Mouse (Mus musculus) neural tube, embryonic 13.5 days (tissue): ENCODE results near the gene Pdzd7. TPM values are rescaled to one million over a fixed set of nuclear protein-coding genes. Genes with fewer than 3 reads are reported as not detected.

Experiments used
- ATAC-seq: fragments of 200-750 bp; cut with Nextera tagmentation; 2 replicates; pipeline ENCODE4 v1.8.0; 2017; ENCODE audit warnings: low read depth, mild to moderate bottlenecking, moderate TSS enrichment, moderate library complexity
- H3K27ac ChIP-seq: fragments of 300-500 bp; sonication (generic); replicated peaks from 2 replicates; pipeline ENCODE4 v1.5.1; 2015; ENCODE audit warnings: moderate library complexity, mild to moderate bottlenecking, inconsistent platforms
- H3K27me3 ChIP-seq: fragments of 300-500 bp; sonication (generic); 2 replicates; pipeline ENCODE4 v1.6.1; 2015; ENCODE audit warnings: mild to moderate bottlenecking, inconsistent platforms
- H3K36me3 ChIP-seq: fragments of 300-500 bp; sonication (generic); 2 replicates; pipeline ENCODE4 v1.6.1; 2015; ENCODE audit warnings: mild to moderate bottlenecking, inconsistent platforms
- H3K4me1 ChIP-seq: fragments of 300-500 bp; sonication (generic); replicated peaks from 2 replicates; pipeline ENCODE4 v1.6.1; 2015; ENCODE audit warnings: inconsistent platforms
- H3K4me2 ChIP-seq: fragments of 300-500 bp; sonication (generic); 2 replicates; pipeline ENCODE4 v1.6.1; 2015; ENCODE audit warnings: inconsistent platforms, mild to moderate bottlenecking, moderate library complexity
- H3K4me3 ChIP-seq: fragments of 300-500 bp; sonication (generic); 2 replicates; pipeline ENCODE4 v1.5.1; 2015; ENCODE audit warnings: mild to moderate bottlenecking, inconsistent platforms
- H3K9ac ChIP-seq: fragments of 300-500 bp; sonication (generic); 2 replicates; pipeline ENCODE4 v1.6.1; 2015; ENCODE audit warnings: moderate library complexity, mild to moderate bottlenecking, inconsistent platforms
- H3K9me3 ChIP-seq: fragments of 300-500 bp; sonication (generic); 2 replicates; pipeline ENCODE4 v1.6.1; 2016; ENCODE audit warnings: inconsistent platforms
- WGBS: fragments of 180-500 bp; shearing (Covaris S2); methylation state at CpG from one replicate; pipeline ENCODE4 v1.1.7; 2015; 5-methylcytosine and 5-hydroxymethylcytosine counted together
- polyA plus RNA-seq: library from polyadenylated mRNA; unstranded; fragments of >200 nt; fragmentation: Nextera tagmentation; extraction: Ambion mirVana; gene quantifications from 2 replicates; pipeline ENCODE4 v1.2.1, GENCODE M21; 2015

Gene Pdzd7
- polyA plus RNA-seq, 1 experiment from 2014 or later = 1.4 TPM

GRCm38 (mm10) chr19:45013581-45014225 lies 31.8 kb downstream of the Pdzd7 start:
- Histone ChIP-seq H3K4me1 (peaks cover 48% of the 10 kb centered on the region), H3K4me3 (no peak overlapping the region), H3K27ac (0 out of 2 replicates have a peak overlapping the region, but pooled peaks have one; percentile 13), H3K4me2 (no peak overlapping the region), H3K36me3 (peaks cover 26% of the 10 kb centered on the region), H3K9ac (no peak overlapping the region), H3K27me3 (no peaks in the 10 kb centered on the region), H3K9me3 (no peaks in the 10 kb centered on the region)
- 55% methylated on average over 6 of the region's 6 CpGs for WGBS
- ATAC-seq = no peak

DNA sequence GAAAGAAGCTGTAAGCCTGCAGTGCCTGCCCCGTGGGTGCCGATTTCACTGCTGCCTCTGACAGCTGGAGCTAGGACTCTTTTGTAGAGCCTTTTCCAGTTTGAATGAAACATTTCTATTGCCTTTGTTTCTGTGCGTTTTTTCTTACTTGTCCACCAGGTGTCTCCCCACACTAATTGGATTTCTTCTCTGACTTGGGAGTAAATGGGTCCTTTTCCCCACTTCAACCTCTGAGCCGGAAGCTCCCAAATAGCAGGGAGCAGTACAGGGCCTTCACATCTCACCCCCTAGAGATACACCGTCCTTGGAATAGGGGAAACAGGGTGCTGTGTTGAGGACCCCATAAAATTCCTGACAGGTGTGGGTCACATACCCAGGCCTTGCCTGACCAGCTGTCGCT lies 32.9 kb downstream of the Pdzd7 start:
- no peaks in the 10 kb centered on the region for H3K9me3 ChIP-seq
- no peak overlapping the region for H3K4me2 ChIP-seq
- H3K36me3 ChIP-seq = peaks cover 31% of the 10 kb centered on the region
- 34% methylated on average over 6 of the region's 6 CpGs for WGBS
- H3K9ac ChIP-seq = peak overlapping the region; percentile 55
- peak overlapping the region; percentile 81 for H3K27ac ChIP-seq
- H3K4me1 ChIP-seq = peaks cover 54% of the 10 kb centered on the region
- no peaks in the 10 kb centered on the region for H3K27me3 ChIP-seq
- H3K4me3 ChIP-seq = no peak overlapping the region; the same call in 1 of the 2 replicates
- ATAC-seq = no peak

GRCm38 (mm10) chr19:45012219-45012618 lies 33.3 kb downstream of the Pdzd7 start:
- peak overlapping the region; percentile 81 for H3K27ac ChIP-seq
- no peak for ATAC-seq
- peaks cover 31% of the 10 kb centered on the region for H3K36me3 ChIP-seq
- H3K4me2 ChIP-seq = no peak overlapping the region
- 85% methylated on average over 8 of the region's 8 CpGs for WGBS
- H3K9me3 ChIP-seq = no peaks in the 10 kb centered on the region
- H3K4me3 ChIP-seq = no peak overlapping the region; the same call in 1 of the 2 replicates
- peaks cover 56% of the 10 kb centered on the region for H3K4me1 ChIP-seq
- H3K27me3 ChIP-seq = no peaks in the 10 kb centered on the region
- peak overlapping the region; percentile 55 for H3K9ac ChIP-seq

GRCm38 (mm10) chr19:45010646-45011045 lies 34.9 kb downstream of the Pdzd7 start:
- H3K36me3 ChIP-seq = peaks cover 31% of the 10 kb centered on the region
- no peaks in the 10 kb centered on the region for H3K27me3 ChIP-seq
- no peak overlapping the region for H3K9ac ChIP-seq
- H3K27ac ChIP-seq = no peak overlapping the region
- peaks cover 48% of the 10 kb centered on the region for H3K4me1 ChIP-seq
- H3K9me3 ChIP-seq = no peaks in the 10 kb centered on the region
- WGBS = 93% methylated on average over 4 of the region's 4 CpGs
- no peak overlapping the region for H3K4me2 ChIP-seq
- no peak overlapping the region for H3K4me3 ChIP-seq
- ATAC-seq = no peak

DNA sequence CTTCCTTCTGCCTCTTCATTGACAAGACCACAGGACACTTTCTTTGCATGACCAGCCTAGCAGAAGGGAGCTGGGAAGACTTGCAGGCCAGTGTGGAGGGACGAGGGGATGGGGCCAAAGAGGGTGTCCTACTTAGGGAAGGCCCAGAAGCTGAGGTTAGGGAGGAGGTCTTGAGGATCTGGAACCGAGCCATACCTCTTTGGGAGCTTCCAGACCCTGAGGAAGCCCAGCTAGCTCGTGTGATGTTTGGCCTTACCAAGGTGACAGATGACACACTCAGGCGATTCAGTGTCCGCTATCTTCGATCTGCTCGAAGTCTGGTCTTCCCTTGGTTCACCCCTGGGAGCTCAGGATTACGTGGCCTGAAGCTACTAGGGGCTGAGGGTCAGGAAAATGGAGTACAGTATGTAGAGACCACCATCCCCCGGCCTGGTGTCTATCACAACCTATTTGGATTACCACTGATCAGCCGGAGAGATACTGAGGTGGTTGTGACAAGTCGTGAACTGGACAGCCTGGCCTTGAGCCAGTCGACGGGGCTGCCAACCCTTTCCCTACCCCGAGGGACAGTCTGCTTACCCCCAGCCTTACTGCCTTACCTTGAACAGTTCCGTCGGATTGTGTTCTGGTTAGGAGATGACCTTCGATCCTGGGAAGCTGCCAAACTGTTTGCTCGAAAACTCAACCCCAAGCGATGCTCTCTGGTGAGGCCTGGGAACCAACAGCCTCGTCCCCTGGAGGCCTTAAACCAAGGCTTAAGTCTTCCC lies 37.9 kb downstream of the Pdzd7 start:
- Histone ChIP-seq H3K27ac (peak overlapping the region; percentile 79; the same call in 1 of the 2 replicates), H3K9ac (peak overlapping the region; percentile 83; the same call in 1 of the 2 replicates), H3K4me3 (peak overlapping the region; percentile 81), H3K36me3 (peaks cover 52% of the 10 kb centered on the region), H3K4me1 (peaks cover 49% of the 10 kb centered on the region), H3K4me2 (peak overlapping the region; percentile 77), H3K9me3 (no peaks in the 10 kb centered on the region), H3K27me3 (no peaks in the 10 kb centered on the region)
- ATAC-seq = no peak
- 93% methylated on average over 20 of the region's 20 CpGs for WGBS

- no peaks in the 10 kb centered on the region for H3K27me3 ChIP-seq
- H3K27ac ChIP-seq = peak overlapping the region; percentile 79
- ATAC-seq = no peak; the same call in 1 of the 2 replicates
- no peaks in the 10 kb centered on the region for H3K9me3 ChIP-seq
- H3K4me2 ChIP-seq = peak overlapping the region; percentile 77
- peak overlapping the region; percentile 81 for H3K4me3 ChIP-seq
- H3K9ac ChIP-seq = peak overlapping the region; percentile 83
- WGBS = 48% methylated on average over 17 of the region's 17 CpGs
- H3K36me3 ChIP-seq = peaks cover 58% of the 10 kb centered on the region
- H3K4me1 ChIP-seq = peaks cover 45% of the 10 kb centered on the region
Observed at GRCm38 (mm10) chr19:45007021-45007420, 38.5 kb downstream of the Pdzd7 start.

DNA sequence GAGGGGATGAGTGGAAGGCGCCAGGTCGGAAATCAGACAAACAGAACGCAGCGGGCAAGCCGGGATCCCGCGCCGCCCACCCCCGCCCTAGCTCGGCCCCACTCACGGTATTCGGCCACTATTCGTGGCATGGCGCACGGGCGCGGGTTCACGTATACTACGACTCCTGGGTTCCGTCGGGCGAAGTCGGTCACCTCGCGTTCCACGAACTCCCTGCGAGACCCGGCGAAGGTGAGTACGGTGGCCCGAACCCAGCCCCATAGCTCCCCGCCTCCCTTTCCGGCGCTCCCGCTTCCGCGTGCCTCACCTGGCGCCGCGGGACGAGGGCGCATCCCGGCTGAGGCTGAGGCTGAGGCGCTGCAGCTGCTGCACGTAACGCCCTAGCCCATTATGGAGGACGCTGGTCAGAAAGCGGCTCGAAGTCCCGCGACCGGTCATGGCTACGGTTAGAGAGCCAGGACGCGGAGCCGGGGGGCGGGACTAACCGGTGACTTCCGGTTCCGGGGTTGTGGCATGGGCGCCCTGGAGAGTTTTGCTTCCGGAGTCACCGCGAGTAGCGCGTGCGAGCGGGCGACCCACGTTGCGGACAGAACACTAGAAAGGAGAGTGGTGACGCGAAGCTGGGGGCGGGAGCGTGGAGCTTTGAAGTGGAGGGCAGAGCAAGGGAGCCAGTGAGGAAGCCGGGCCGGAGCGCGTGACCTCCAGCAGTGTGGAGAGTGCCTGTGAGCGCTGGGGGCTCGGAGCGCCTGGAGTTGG lies 39.4 kb downstream of the Pdzd7 start, which contains the start of gene Mrpl43:
Gene Mrpl43, minus strand, starts transcription at position 486 of the 756 bp plus-strand sequence.
- Histone ChIP-seq H3K27ac (peak within 1 kb of the TSS; percentile 79), H3K27me3 (no peaks in the 10 kb centered on the region), H3K4me2 (peak within 1 kb of the TSS; percentile 77)

DNA sequence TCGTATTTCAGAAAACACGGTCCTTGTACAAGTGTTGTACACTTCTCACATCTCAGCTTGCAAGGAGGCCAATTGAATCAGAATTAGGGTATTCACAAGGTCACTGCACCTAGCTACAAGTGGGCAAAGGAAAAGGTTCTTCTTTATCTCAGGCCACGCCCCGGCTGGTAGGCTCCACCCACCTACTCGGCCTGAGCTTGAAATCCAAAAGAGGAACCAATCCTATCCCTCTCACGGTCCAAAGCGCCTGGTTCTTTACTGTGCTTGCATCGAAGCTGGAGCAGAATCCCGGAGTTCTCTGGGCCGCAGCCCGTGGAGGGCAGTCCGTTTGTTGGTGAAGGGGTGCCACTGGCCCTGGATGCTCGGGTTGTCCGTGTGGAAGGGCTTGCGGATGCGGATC lies 40.1 kb downstream of the Pdzd7 start, which contains the start of gene Twnk:
Gene Twnk, plus strand, starts transcription at position 220 of the 400 bp plus-strand sequence.
- H3K27ac ChIP-seq = peak within 1 kb of the TSS; percentile 79
- H3K9ac ChIP-seq = peak within 1 kb of the TSS; percentile 83
- peaks cover 45% of the 10 kb centered on the region for H3K4me1 ChIP-seq
- no peak for ATAC-seq
- no peaks in the 10 kb centered on the region for H3K27me3 ChIP-seq
- H3K4me3 ChIP-seq = peak within 1 kb of the TSS; percentile 81
- no peaks in the 10 kb centered on the region for H3K9me3 ChIP-seq
- peaks cover 58% of the 10 kb centered on the region for H3K36me3 ChIP-seq
- peak within 1 kb of the TSS; percentile 77 for H3K4me2 ChIP-seq
- 10% methylated on average over 16 of the region's 16 CpGs for WGBS

More for the DNA sequence above, 39.4 kb downstream of the Pdzd7 start, which contains the start of gene Mrpl43:
- H3K9ac ChIP-seq = peak within 1 kb of the TSS; percentile 83
- WGBS = under 1% methylated on average over 82 of the region's 82 CpGs
- ATAC-seq = peak; percentile 91
- no peaks in the 10 kb centered on the region for H3K9me3 ChIP-seq
- peaks cover 45% of the 10 kb centered on the region for H3K4me1 ChIP-seq
- H3K36me3 ChIP-seq = peaks cover 58% of the 10 kb centered on the region
- H3K4me3 ChIP-seq = peak within 1 kb of the TSS; percentile 81

- H3K4me1 ChIP-seq = peaks cover 42% of the 10 kb centered on the region
- H3K4me2 ChIP-seq = no peak overlapping the region
- H3K27ac ChIP-seq = no peak overlapping the region
- no peak overlapping the region for H3K4me3 ChIP-seq
- no peak for ATAC-seq
- H3K36me3 ChIP-seq = peaks cover 63% of the 10 kb centered on the region
- no peak overlapping the region for H3K9ac ChIP-seq
- 88% methylated on average over 7 of the region's 7 CpGs for WGBS
- H3K9me3 ChIP-seq = no peaks in the 10 kb centered on the region
- H3K27me3 ChIP-seq = no peaks in the 10 kb centered on the region
Observed at GRCm38 (mm10) chr19:45003740-45004516, 41.6 kb downstream of the Pdzd7 start.

DNA sequence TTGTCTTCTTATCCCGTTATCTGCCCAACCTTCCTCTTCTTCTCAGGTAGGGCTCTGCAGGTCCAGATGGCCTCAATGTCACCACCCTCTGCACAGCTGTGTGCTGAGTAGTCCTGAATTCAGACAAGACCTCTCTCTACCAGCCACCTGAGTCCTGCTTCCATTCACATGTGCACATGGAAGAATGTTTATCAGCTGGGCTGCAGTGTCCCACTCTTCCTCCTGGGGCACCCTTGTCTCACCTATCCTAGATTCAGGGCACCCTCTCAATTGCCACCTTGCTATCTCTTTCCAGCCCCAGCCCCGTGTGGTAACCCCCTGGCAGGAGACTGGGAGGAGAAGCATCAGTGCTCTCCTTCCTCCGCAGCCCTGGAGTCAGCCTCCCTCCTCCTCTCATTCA lies 43.2 kb downstream of the Pdzd7 start:
- no peak for ATAC-seq
- no peaks in the 10 kb centered on the region for H3K9me3 ChIP-seq
- no peak overlapping the region for H3K4me3 ChIP-seq
- H3K27me3 ChIP-seq = no peaks in the 10 kb centered on the region
- no peak overlapping the region for H3K9ac ChIP-seq
- peaks cover 25% of the 10 kb centered on the region for H3K4me1 ChIP-seq
- H3K4me2 ChIP-seq = no peak overlapping the region
- H3K36me3 ChIP-seq = peaks cover 74% of the 10 kb centered on the region
- H3K27ac ChIP-seq = no peak overlapping the region
- 64% methylated on average over 3 of the region's 3 CpGs for whole genome bisulfite sequencing

GRCm38 (mm10) chr19:44999647-45000046 lies 45.9 kb downstream of the Pdzd7 start:
- Histone ChIP-seq H3K4me2 (no peak overlapping the region), H3K4me1 (peaks cover 8% of the 10 kb centered on the region), H3K27ac (no peak overlapping the region), H3K27me3 (no peaks in the 10 kb centered on the region), H3K9me3 (no peaks in the 10 kb centered on the region), H3K36me3 (peaks cover 94% of the 10 kb centered on the region), H3K4me3 (no peak overlapping the region), H3K9ac (no peak overlapping the region)
- ATAC-seq = no peak
- WGBS = 85% methylated on average over 8 of the region's 8 CpGs
